In the genomic region with DNA sequence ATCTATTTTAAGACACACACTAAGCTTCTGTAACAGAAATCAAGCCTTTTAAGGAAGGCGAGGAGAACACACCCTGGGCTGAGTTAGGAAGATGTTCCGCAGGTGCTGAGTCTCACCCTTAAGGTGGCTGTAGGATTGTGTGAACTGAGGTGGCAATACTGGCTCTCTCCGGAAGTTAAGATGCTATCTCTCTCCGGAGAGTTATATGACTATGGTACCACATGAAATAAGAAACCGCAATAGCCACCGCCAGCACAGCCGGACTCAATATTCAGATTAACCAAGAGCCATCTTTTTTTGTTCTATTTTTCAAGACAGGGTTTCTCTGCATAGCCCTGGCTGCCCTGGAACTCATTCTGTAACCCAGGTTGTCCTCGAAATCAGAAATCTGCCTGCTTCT, we compare ENCODE assay signal across 8 mouse cellular contexts. TPM values are rescaled to one million over a fixed set of nuclear protein-coding genes. Genes with fewer than 3 reads are reported as not detected.
A peak's percentile ranks its signal among the peaks of the same experiment; 100 is the strongest.
DNase-seq lines count a peak whose midpoint lies in the region; ATAC-seq and TF ChIP-seq lines count a peak whose summit lies in the region.

No protein-coding gene starts in this region.

- in situ Hi-C loops in CH12.LX (cut with MboI; ENCODE audit: low pct_ligation_motif_present, low pct_unique_long_range_greater_than_20kb, low sequenced_read_pairs) = no loop called here

- no peak for TF ChIP-seq EP300 in heart, adult 2 months (IDR thresholded peaks at IDR 0.05; ENCODE audit: insufficient read depth, low read depth, low read length)
- TF ChIP-seq EP300 in CH12.LX (IDR thresholded peaks at IDR 0.05; ENCODE audit: low read length) = no peak
- no peak for TF ChIP-seq EP300 in liver, postnatal 0 days (IDR thresholded peaks at IDR 0.05; ENCODE audit: low read depth)

- peaks cover 2% of the 10 kb centered on the region; the same call in 1 of the 2 replicates for H3K79me2 ChIP-seq in heart, adult 2 months (replicated peaks; ENCODE audit: control insufficient read depth, insufficient read depth, low read length)
- peaks cover 10% of the 10 kb centered on the region; the same call in 1 of the 2 replicates for H3K79me2 ChIP-seq in CH12.LX (replicated peaks; ENCODE audit: control insufficient read depth, extremely low read depth, insufficient read depth, poor library complexity, severe bottlenecking)

- no peak overlapping the region for H3K27ac ChIP-seq in heart, embryonic 14.5 days (replicated peaks in 1 of 2; ENCODE audit: control insufficient read depth in 1 of 2, insufficient read depth in 1 of 2, low read depth in 2 of 2, low read length in 2 of 2)
- no peak overlapping the region for H3K27ac ChIP-seq in heart, adult 2 months
- H3K27ac ChIP-seq in CH12.LX (ENCODE audit: insufficient read depth, low read depth) = no peak overlapping the region
- H3K27ac ChIP-seq in hindbrain, embryonic 11.5 days (ENCODE audit: low read depth, low read length) = no peak overlapping the region
- no peak overlapping the region for H3K27ac ChIP-seq in liver, postnatal 0 days (ENCODE audit: low read depth)
- no peak overlapping the region for H3K27ac ChIP-seq in thymus, adult 2 months (ENCODE audit: control insufficient read depth, insufficient read depth, low read length)

- 83% methylated on average over 8 of the region's 8 CpGs for WGBS in heart, embryonic 14.5 days
- WGBS in heart, adult 2 months = 90% methylated on average over 8 of the region's 8 CpGs
- 90% methylated on average over 8 of the region's 8 CpGs for WGBS in hindbrain, embryonic 11.5 days
- WGBS in liver, postnatal 0 days (ENCODE audit: insufficient replicate concordance) = 84% methylated on average over 8 of the region's 8 CpGs
- WGBS in thymus, adult 2 months = 62% methylated on average over 8 of the region's 8 CpGs

- peaks cover 3 to 24% of the 10 kb centered on the region in 2 experiments for H3K4me1 ChIP-seq in heart, embryonic 14.5 days (ENCODE audit: control insufficient read depth in 2 of 2, insufficient read depth in 2 of 2, low read length in 2 of 2)
- peaks cover 8% of the 10 kb centered on the region for H3K4me1 ChIP-seq in heart, adult 2 months (ENCODE audit: control insufficient read depth, insufficient read depth, low read length)
- H3K4me1 ChIP-seq in CH12.LX (ENCODE audit: control insufficient read depth in 1 of 2, insufficient read depth in 2 of 2) = peaks cover 2 to 29% of the 10 kb centered on the region in 2 experiments; a peak in 2 of 4 replicates
- 0 out of 2 replicates have a peak, but pooled peaks cover 3% of the 10 kb centered on the region for H3K4me1 ChIP-seq in hindbrain, embryonic 11.5 days (replicated peaks; ENCODE audit: control insufficient read depth, insufficient read depth, low read length)
- peaks cover 32% of the 10 kb centered on the region for H3K4me1 ChIP-seq in liver, postnatal 0 days (ENCODE audit: insufficient read depth)
- peaks cover 9% of the 10 kb centered on the region for H3K4me1 ChIP-seq in thymus, adult 2 months (replicated peaks; ENCODE audit: control insufficient read depth, insufficient read depth, low read length)

- H3K36me3 ChIP-seq in heart, embryonic 14.5 days (ENCODE audit: control insufficient read depth, insufficient read depth, low read length) = no peaks in the 10 kb centered on the region
- peaks cover 9% of the 10 kb centered on the region for H3K36me3 ChIP-seq in heart, adult 2 months (ENCODE audit: control insufficient read depth, insufficient read depth, low read length)
- H3K36me3 ChIP-seq in CH12.LX (replicated peaks in 1 of 2; ENCODE audit: control insufficient read depth in 1 of 2, insufficient read depth in 1 of 2, low read length in 1 of 2) = peaks cover 0 to 3% of the 10 kb centered on the region in 2 experiments
- H3K36me3 ChIP-seq in hindbrain, embryonic 11.5 days (ENCODE audit: control insufficient read depth, insufficient read depth, low read length) = no peaks in the 10 kb centered on the region
- H3K36me3 ChIP-seq in liver, postnatal 0 days (replicated peaks; ENCODE audit: insufficient read depth, low read length) = no peaks in the 10 kb centered on the region
- no peaks in the 10 kb centered on the region for H3K36me3 ChIP-seq in thymus, adult 2 months (ENCODE audit: control insufficient read depth, insufficient read depth, low read length)

- dilution Hi-C loops in CH12.LX (cut with MboI; ENCODE audit: extremely low pct_ligation_motif_present, extremely low pct_unique_long_range_greater_than_20kb, low sequenced_read_pairs) = no loop called here

- TF ChIP-seq POLR2A in heart, adult 2 months (IDR thresholded peaks at IDR 0.05; ENCODE audit: insufficient read depth, low read depth, low read length) = no peak
- no peak for TF ChIP-seq POLR2A in CH12.LX (IDR thresholded peaks at IDR 0.05; ENCODE audit: low read depth, low read length)
- TF ChIP-seq POLR2A in thymus, adult 2 months (IDR thresholded peaks at IDR 0.05; ENCODE audit: control insufficient read depth, extremely low read depth, insufficient read depth, low read length, poor library complexity) = no peak

- H3K4me2 ChIP-seq in heart, embryonic 14.5 days (ENCODE audit: low read length) = peak overlapping the region; percentile 88
- H3K4me2 ChIP-seq in CH12.LX (ENCODE audit: insufficient read depth, low read depth, poor library complexity, severe bottlenecking) = peak overlapping the region; percentile 42
- H3K4me2 ChIP-seq in hindbrain, embryonic 11.5 days (replicated peaks; ENCODE audit: low read depth, low read length) = peak overlapping the region; percentile 73; the same call in 1 of the 2 replicates
- peak overlapping the region; percentile 99; the same call in 1 of the 2 replicates for H3K4me2 ChIP-seq in liver, postnatal 0 days (ENCODE audit: low read depth, low read length)

- TF ChIP-seq RAD21 in CH12.LX (IDR thresholded peaks at IDR 0.05; ENCODE audit: low read depth, low read length) = no peak

- H3K9ac ChIP-seq in heart, embryonic 14.5 days (ENCODE audit: low read length) = no peak overlapping the region
- no peak overlapping the region for H3K9ac ChIP-seq in heart, adult 2 months (ENCODE audit: low read depth, low read length)
- H3K9ac ChIP-seq in CH12.LX (ENCODE audit: insufficient read depth, low read depth) = no peak overlapping the region
- H3K9ac ChIP-seq in hindbrain, embryonic 11.5 days (ENCODE audit: low read depth, low read length) = no peak overlapping the region
- no peak overlapping the region for H3K9ac ChIP-seq in liver, postnatal 0 days (replicated peaks)

- no peak for DNase-seq in heart, adult 2 months
- no peak for DNase-seq in CH12.LX (ENCODE audit: extremely low read depth)
- DNase-seq in hindbrain, embryonic 11.5 days (ENCODE audit: low spot score) = no peak
- DNase-seq in liver, postnatal 0 days = no peak
- no peak for DNase-seq in left cerebral cortex, postnatal 10 days (ENCODE audit: extremely low spot score in 1 of 2, low spot score in 2 of 2)
- DNase-seq in thymus, adult 2 months = no peak
- no peak for DNase-seq in layer of hippocampus, postnatal 10 days (ENCODE audit: low spot score in 2 of 2)

- no peak for ATAC-seq in heart, embryonic 14.5 days (ENCODE audit: insufficient number of reproducible peaks, insufficient read depth, low FRiP score, low read depth)
- no peak for ATAC-seq in hindbrain, embryonic 11.5 days (ENCODE audit: low FRiP score)
- no peak for ATAC-seq in liver, postnatal 0 days

- peak overlapping the region in 1 of 2 experiments; percentile 70; a peak in 1 of 4 replicates for H3K4me3 ChIP-seq in heart, embryonic 14.5 days (ENCODE audit: control insufficient read depth in 1 of 2, insufficient read depth in 1 of 2, low read depth in 1 of 2, low read length in 2 of 2)
- H3K4me3 ChIP-seq in heart, adult 2 months = no peak overlapping the region
- no peak overlapping the region for H3K4me3 ChIP-seq in CH12.LX (replicated peaks in 1 of 3; ENCODE audit: low read depth in 2 of 3, low read length in 2 of 3, poor library complexity in 1 of 3)
- no peak overlapping the region for H3K4me3 ChIP-seq in hindbrain, embryonic 11.5 days (ENCODE audit: low read depth, low read length)
- no peak overlapping the region for H3K4me3 ChIP-seq in liver, postnatal 0 days (ENCODE audit: low read depth, low read length)
- H3K4me3 ChIP-seq in thymus, adult 2 months (ENCODE audit: control insufficient read depth, insufficient read depth, low read length) = no peak overlapping the region

- H3K27me3 ChIP-seq in heart, embryonic 14.5 days (ENCODE audit: control insufficient read depth, insufficient read depth, low read length) = no peaks in the 10 kb centered on the region
- no peaks in the 10 kb centered on the region for H3K27me3 ChIP-seq in heart, adult 2 months (ENCODE audit: control insufficient read depth, insufficient read depth, low read length)
- H3K27me3 ChIP-seq in CH12.LX (replicated peaks) = no peaks in the 10 kb centered on the region
- H3K27me3 ChIP-seq in hindbrain, embryonic 11.5 days (ENCODE audit: control insufficient read depth, insufficient read depth, low read length) = no peaks in the 10 kb centered on the region
- H3K27me3 ChIP-seq in liver, postnatal 0 days (ENCODE audit: insufficient read depth, low read length) = no peaks in the 10 kb centered on the region
- H3K27me3 ChIP-seq in thymus, adult 2 months (ENCODE audit: control insufficient read depth, insufficient read depth, low read length) = no peaks in the 10 kb centered on the region

- TF ChIP-seq CTCF in heart, adult 2 months (IDR thresholded peaks at IDR 0.05) = no peak
- TF ChIP-seq CTCF in CH12.LX (conservative IDR thresholded peaks at IDR 0.05 in 1 of 2, IDR thresholded peaks at IDR 0.05 in 1 of 2; ENCODE audit: low read depth in 2 of 2, low read length in 2 of 2) = no peak
- no peak for TF ChIP-seq CTCF in liver, postnatal 0 days (IDR thresholded peaks at IDR 0.05; ENCODE audit: low read depth)
- TF ChIP-seq CTCF in thymus, adult 2 months (IDR thresholded peaks at IDR 0.05; ENCODE audit: borderline replicate concordance, control insufficient read depth, extremely low read depth, insufficient read depth, low read length, poor library complexity) = no peak

- intact Hi-C loops in heart, adult 2 months (cut with DNase I) = loop anchor here (1.0 kb wide), 1 partner anchor 15 kb away; no protein-coding TSS in a partner anchor
- intact Hi-C loops in left cerebral cortex, postnatal 10 days (cut with DNase I) = no loop called here

- H3K9me3 ChIP-seq in heart, embryonic 14.5 days (ENCODE audit: control insufficient read depth, low read length) = no peaks in the 10 kb centered on the region
- H3K9me3 ChIP-seq in CH12.LX (replicated peaks; ENCODE audit: low read length) = no peaks in the 10 kb centered on the region
- no peaks in the 10 kb centered on the region for H3K9me3 ChIP-seq in hindbrain, embryonic 11.5 days (ENCODE audit: control insufficient read depth, low read length)
- H3K9me3 ChIP-seq in liver, postnatal 0 days (ENCODE audit: low read length) = no peaks in the 10 kb centered on the region

RNA-seq across cellular contexts. Expression of gene Aak1, which starts 1.5 kb away (rescaled TPM):
- 19.5 and 23.3 TPM in 2 replicates for polyA plus RNA-seq in heart, embryonic 14.5 days (2014; fragmentation: Nextera tagmentation; extraction: Ambion mirVana)
- total RNA-seq in heart, adult 2 months (2021) = 10 to 100 TPM; 81.6 to 85.5 TPM
- 20.5 and 31.2 TPM in 2 replicates for polyA plus RNA-seq in heart, adult 2 months (2012; rRNA removed)
- total RNA-seq in CH12.LX (2012; rRNA removed) (5.4 and 7.1 TPM in 2 replicates), CH12.LX (2014; rRNA removed) (2.1 and 2.8 TPM in 2 replicates)
- polyA plus RNA-seq in CH12.LX (2012; ENCODE audit: insufficient read length, low read depth) = 18.8 and 21.0 TPM in 2 replicates
- 22.0 and 33.0 TPM in 2 replicates for polyA plus RNA-seq in hindbrain, embryonic 11.5 days (2014; fragmentation: Nextera tagmentation; extraction: Ambion mirVana)
- 1.9 and 2.2 TPM in 2 replicates for polyA plus RNA-seq in liver, postnatal 0 days (2015; fragmentation: Nextera tagmentation; extraction: Ambion mirVana)
- total RNA-seq in left cerebral cortex, postnatal 10 days (2021) = 100 to 1,000 TPM; 263 to 271 TPM
- polyA plus RNA-seq in thymus, adult 2 months (2012; rRNA removed) = 59.2 and 79.9 TPM in 2 replicates
- total RNA-seq in layer of hippocampus, postnatal 10 days (2021) = 100 to 1,000 TPM; 276 to 295 TPM

RNA-seq across cellular contexts. Expression of gene Anxa4, which starts 54.4 kb away (rescaled TPM):
- polyA plus RNA-seq in heart, embryonic 14.5 days (2014; fragmentation: Nextera tagmentation; extraction: Ambion mirVana) = 24.6 and 30.3 TPM in 2 replicates
- total RNA-seq in heart, adult 2 months (2021) = 10 to 100 TPM; 33.1 to 33.3 TPM
- 18.1 and 23.4 TPM in 2 replicates for polyA plus RNA-seq in heart, adult 2 months (2012; rRNA removed)
- total RNA-seq in CH12.LX (2012; rRNA removed) = 10.7 and 10.8 TPM in 2 replicates
- total RNA-seq in CH12.LX (2014; rRNA removed) = 17.1 and 18.4 TPM in 2 replicates
- polyA plus RNA-seq in CH12.LX (2012; ENCODE audit: insufficient read length, low read depth) = 13.7 and 18.1 TPM in 2 replicates
- 8.2 and 11.7 TPM in 2 replicates for polyA plus RNA-seq in hindbrain, embryonic 11.5 days (2014; fragmentation: Nextera tagmentation; extraction: Ambion mirVana)
- 32.5 and 32.7 TPM in 2 replicates for polyA plus RNA-seq in liver, postnatal 0 days (2015; fragmentation: Nextera tagmentation; extraction: Ambion mirVana)
- 1 to 10 TPM; 3.1 to 3.8 TPM for total RNA-seq in left cerebral cortex, postnatal 10 days (2021)
- polyA plus RNA-seq in thymus, adult 2 months (2012; rRNA removed) = 21.5 and 27.8 TPM in 2 replicates
- total RNA-seq in layer of hippocampus, postnatal 10 days (2021) = 1 to 10 TPM; 6.1 to 6.4 TPM

Comparison
In these comparisons a context has a peak if more than half of its experiments do, and no peak if none do; other contexts are left out.
1. H3K4me2 ChIP-seq: peak in every context shown above with its lines; median percentile 99 in liver, postnatal 0 days; 88 in heart, embryonic 14.5 days; 73 in hindbrain, embryonic 11.5 days; 42 in CH12.LX.